Mouse (Mus musculus) embryonic fibroblast, embryonic 13.5 days (primary cell): ENCODE results near the gene Nod1.

ENCODE experiments used
- CTCF ChIP-seq: IDR thresholded peaks from 2 replicates; pipeline ENCODE4 v1.5.1; 2011; ENCODE audit warnings: mild to moderate bottlenecking, control low read depth, low read length, moderate library complexity, borderline replicate concordance; ENCODE audit not compliant: insufficient read depth
- POLR2A ChIP-seq: IDR thresholded peaks from 2 replicates; pipeline ENCODE4 v1.6.1; 2011; ENCODE audit warnings: low read depth, mild to moderate bottlenecking, control low read depth, low read length, moderate library complexity

- TF ChIP-seq CTCF, result no peak
- no peak for TF ChIP-seq POLR2A
These were observed 95.6 kb downstream of the Nod1 start for GRCm38 (mm10) chr6:54876782-54877181.
